Mouse (Mus musculus): ENCODE results near the gene Birc7. TPM values are rescaled to one million over a fixed set of nuclear protein-coding genes. Genes with fewer than 3 reads are reported as not detected.

The Birc7 gene
- polyA plus RNA-seq, 1 experiment from 2014 or later, result not detected

- H3K36me3 ChIP-seq (ENCODE audit: control insufficient read depth, insufficient read depth, low read length), result no peaks in the 10 kb centered on the region; the same call in 1 of the 2 replicates
- 59% methylated on average over 6 of the region's 6 CpGs for WGBS
- no peaks in the 10 kb centered on the region for H3K9me3 ChIP-seq (replicated peaks; ENCODE audit: control insufficient read depth, low read length, poor library complexity, severe bottlenecking)
- no peak for ATAC-seq
- peaks cover 31% of the 10 kb centered on the region for H3K4me1 ChIP-seq (ENCODE audit: control insufficient read depth, insufficient read depth, low read length)
- no peak overlapping the region for H3K4me2 ChIP-seq (ENCODE audit: low read length)
- peak overlapping the region; percentile 99 for H3K27ac ChIP-seq (ENCODE audit: low read length)
- no peaks in the 10 kb centered on the region for H3K27me3 ChIP-seq (ENCODE audit: control insufficient read depth, insufficient read depth, low read depth, low read length)
- H3K9ac ChIP-seq (ENCODE audit: low read depth, low read length), result no peak overlapping the region
- H3K4me3 ChIP-seq (ENCODE audit: low read depth, low read length), result no peak overlapping the region
These were observed 31.0 kb upstream of the Birc7 start for GRCm38 (mm10) chr2:180897857-180898256.

- no peak overlapping the region for H3K27ac ChIP-seq (ENCODE audit: low read length)
- WGBS, result 37% methylated on average over 2 of the region's 2 CpGs
- no peaks in the 10 kb centered on the region for H3K27me3 ChIP-seq (ENCODE audit: control insufficient read depth, insufficient read depth, low read depth, low read length)
- no peak overlapping the region for H3K4me2 ChIP-seq (ENCODE audit: low read length)
- peaks cover 3% of the 10 kb centered on the region; the same call in 1 of the 2 replicates for H3K36me3 ChIP-seq (ENCODE audit: control insufficient read depth, insufficient read depth, low read length)
- no peak overlapping the region for H3K9ac ChIP-seq (ENCODE audit: low read depth, low read length)
- H3K9me3 ChIP-seq (replicated peaks; ENCODE audit: control insufficient read depth, low read length, poor library complexity, severe bottlenecking), result no peaks in the 10 kb centered on the region
- H3K4me1 ChIP-seq (ENCODE audit: control insufficient read depth, insufficient read depth, low read length), result peaks cover 23% of the 10 kb centered on the region
- H3K4me3 ChIP-seq (ENCODE audit: low read depth, low read length), result no peak overlapping the region
- ATAC-seq, result no peak
These were observed 26.7 kb upstream of the Birc7 start for GRCm38 (mm10) chr2:180902086-180902485.

GRCm38 (mm10) chr2:180904435-180905208 lies 24.2 kb upstream of the Birc7 start:
- Histone ChIP-seq H3K4me3 (ENCODE audit: low read depth, low read length) (no peak overlapping the region), H3K27me3 (ENCODE audit: control insufficient read depth, insufficient read depth, low read depth, low read length) (no peaks in the 10 kb centered on the region), H3K4me2 (ENCODE audit: low read length) (no peak overlapping the region), H3K4me1 (ENCODE audit: control insufficient read depth, insufficient read depth, low read length) (peaks cover 10% of the 10 kb centered on the region; the same call in 1 of the 2 replicates), H3K9me3 (replicated peaks; ENCODE audit: control insufficient read depth, low read length, poor library complexity, severe bottlenecking) (no peaks in the 10 kb centered on the region), H3K27ac (ENCODE audit: low read length) (no peak overlapping the region), H3K9ac (ENCODE audit: low read depth, low read length) (no peak overlapping the region), H3K36me3 (ENCODE audit: control insufficient read depth, insufficient read depth, low read length) (peaks cover 3% of the 10 kb centered on the region; the same call in 1 of the 2 replicates)
- 91% methylated on average over 18 of the region's 18 CpGs for WGBS
- no peak for ATAC-seq

GRCm38 (mm10) chr2:180905556-180906221 lies 23.1 kb upstream of the Birc7 start:
- H3K27ac ChIP-seq (ENCODE audit: low read length), result no peak overlapping the region
- WGBS, result 64% methylated on average over 5 of the region's 5 CpGs
- peaks cover 10% of the 10 kb centered on the region for H3K36me3 ChIP-seq (ENCODE audit: control insufficient read depth, insufficient read depth, low read length)

GRCm38 (mm10) chr2:180910928-180911327 lies 17.9 kb upstream of the Birc7 start:
- Histone ChIP-seq H3K9me3 (replicated peaks; ENCODE audit: control insufficient read depth, low read length, poor library complexity, severe bottlenecking) (no peaks in the 10 kb centered on the region), H3K4me1 (ENCODE audit: control insufficient read depth, insufficient read depth, low read length) (peaks cover 6% of the 10 kb centered on the region; the same call in 1 of the 2 replicates), H3K27me3 (ENCODE audit: control insufficient read depth, insufficient read depth, low read depth, low read length) (no peaks in the 10 kb centered on the region), H3K4me2 (ENCODE audit: low read length) (no peak overlapping the region), H3K9ac (ENCODE audit: low read depth, low read length) (no peak overlapping the region), H3K4me3 (ENCODE audit: low read depth, low read length) (no peak overlapping the region), H3K36me3 (ENCODE audit: control insufficient read depth, insufficient read depth, low read length) (peaks cover 27% of the 10 kb centered on the region), H3K27ac (ENCODE audit: low read length) (no peak overlapping the region)
- WGBS, result 94% methylated on average over 12 of the region's 12 CpGs
- ATAC-seq, result no peak

More at GRCm38 (mm10) chr2:180905556-180906221, 23.1 kb upstream of the Birc7 start:
- Histone ChIP-seq H3K4me1 (ENCODE audit: control insufficient read depth, insufficient read depth, low read length) (peaks cover 10% of the 10 kb centered on the region; the same call in 1 of the 2 replicates), H3K4me3 (ENCODE audit: low read depth, low read length) (no peak overlapping the region), H3K9me3 (replicated peaks; ENCODE audit: control insufficient read depth, low read length, poor library complexity, severe bottlenecking) (no peaks in the 10 kb centered on the region), H3K9ac (ENCODE audit: low read depth, low read length) (no peak overlapping the region), H3K27me3 (ENCODE audit: control insufficient read depth, insufficient read depth, low read depth, low read length) (no peaks in the 10 kb centered on the region), H3K4me2 (ENCODE audit: low read length) (no peak overlapping the region)
- ATAC-seq, result no peak

- Histone ChIP-seq H3K27me3 (ENCODE audit: control insufficient read depth, insufficient read depth, low read depth, low read length) (no peaks in the 10 kb centered on the region), H3K9ac (ENCODE audit: low read depth, low read length) (no peak overlapping the region), H3K4me2 (ENCODE audit: low read length) (no peak overlapping the region), H3K27ac (ENCODE audit: low read length) (no peak overlapping the region), H3K4me1 (ENCODE audit: control insufficient read depth, insufficient read depth, low read length) (peaks cover 12% of the 10 kb centered on the region), H3K36me3 (ENCODE audit: control insufficient read depth, insufficient read depth, low read length) (peaks cover 17% of the 10 kb centered on the region), H3K9me3 (replicated peaks; ENCODE audit: control insufficient read depth, low read length, poor library complexity, severe bottlenecking) (no peaks in the 10 kb centered on the region), H3K4me3 (ENCODE audit: low read depth, low read length) (no peak overlapping the region)
- WGBS, result 91% methylated on average over 3 of the region's 3 CpGs
- no peak for ATAC-seq
These were observed 12.9 kb upstream of the Birc7 start for GRCm38 (mm10) chr2:180915886-180916433.

GRCm38 (mm10) chr2:180919913-180920809 lies 8.7 kb upstream of the Birc7 start:
- Histone ChIP-seq H3K9ac (ENCODE audit: low read depth, low read length) (peak overlapping the region; percentile 99), H3K27ac (ENCODE audit: low read length) (peak overlapping the region; percentile 76), H3K4me1 (ENCODE audit: control insufficient read depth, insufficient read depth, low read length) (peaks cover 12% of the 10 kb centered on the region), H3K4me3 (ENCODE audit: low read depth, low read length) (peak overlapping the region; percentile 99), H3K9me3 (replicated peaks; ENCODE audit: control insufficient read depth, low read length, poor library complexity, severe bottlenecking) (no peaks in the 10 kb centered on the region), H3K27me3 (ENCODE audit: control insufficient read depth, insufficient read depth, low read depth, low read length) (no peaks in the 10 kb centered on the region), H3K4me2 (ENCODE audit: low read length) (peak overlapping the region; percentile 97), H3K36me3 (ENCODE audit: control insufficient read depth, insufficient read depth, low read length) (no peaks in the 10 kb centered on the region)
- under 1% methylated on average over 61 of the region's 61 CpGs for WGBS
- peak; percentile 69 for ATAC-seq

GRCm38 (mm10) chr2:180920810-180921400 lies 7.9 kb upstream of the Birc7 start, which contains the start of gene Ythdf1:
Ythdf1 (minus strand) TSS chr2:180920949.
- H3K27me3 ChIP-seq (ENCODE audit: control insufficient read depth, insufficient read depth, low read depth, low read length), result no peaks in the 10 kb centered on the region
- peak within 1 kb of the TSS; percentile 76 for H3K27ac ChIP-seq (ENCODE audit: low read length)
- H3K36me3 ChIP-seq (ENCODE audit: control insufficient read depth, insufficient read depth, low read length), result no peaks in the 10 kb centered on the region
- H3K9me3 ChIP-seq (replicated peaks; ENCODE audit: control insufficient read depth, low read length, poor library complexity, severe bottlenecking), result no peaks in the 10 kb centered on the region
- WGBS, result under 1% methylated on average over 33 of the region's 56 CpGs
- peak within 1 kb of the TSS; percentile 97 for H3K4me2 ChIP-seq (ENCODE audit: low read length)
- peaks cover 12% of the 10 kb centered on the region for H3K4me1 ChIP-seq (ENCODE audit: control insufficient read depth, insufficient read depth, low read length)
- peak within 1 kb of the TSS; percentile 99 for H3K9ac ChIP-seq (ENCODE audit: low read depth, low read length)
- ATAC-seq, result peak; percentile 94
- H3K4me3 ChIP-seq (ENCODE audit: low read depth, low read length), result peak within 1 kb of the TSS; percentile 99

Measured in midbrain, embryonic 16.5 days (tissue).